Mouse (Mus musculus) kidney, postnatal 14 days (tissue): ENCODE data around the gene Clip1.
"Not testable (repeated sequence)": the region's sequence is repeated elsewhere in the genome, so short reads cannot be mapped to it uniquely, and the experiment has no call there.

Experiments
- DNase-seq: peaks from one replicate; pipeline ENCODE4 v3.0.0; 2022; ENCODE audit warnings: mixed read lengths

Gene Clip1

GRCm38 (mm10) chr5:123684221-123685144, at the start of gene Clip1:
Gene Clip1 (minus strand): TSS chr5:123684618.
- peak; percentile 81 for DNase-seq

- no peak for DNase-seq
These were observed 46.6 kb upstream of the Clip1 start for GRCm38 (mm10) chr5:123730981-123731380.

GRCm38 (mm10) chr5:123723816-123724215, 39.4 kb upstream of the Clip1 start:
- DNase-seq = not testable (repeated sequence)

GRCm38 (mm10) chr5:123720328-123721311, 36.2 kb upstream of the Clip1 start, which contains the start of gene Zcchc8:
Gene Zcchc8 (minus strand): TSS chr5:123721100.
- peak; percentile 97 for DNase-seq

GRCm38 (mm10) chr5:123714622-123715021, 30.2 kb upstream of the Clip1 start:
- DNase-seq = no peak

GRCm38 (mm10) chr5:123713782-123714181, 29.4 kb upstream of the Clip1 start:
- DNase-seq = no peak

GRCm38 (mm10) chr5:123709571-123709970, 25.2 kb upstream of the Clip1 start:
- DNase-seq = peak; percentile 21

- DNase-seq = no peak
These were observed 24.2 kb upstream of the Clip1 start for GRCm38 (mm10) chr5:123708598-123708997.

GRCm38 (mm10) chr5:123700625-123701024, 16.2 kb upstream of the Clip1 start:
- peak; percentile 79 for DNase-seq

GRCm38 (mm10) chr5:123699198-123699597, 14.8 kb upstream of the Clip1 start:
- DNase-seq = peak; percentile 76

- DNase-seq = no peak
These were observed 12.5 kb upstream of the Clip1 start for GRCm38 (mm10) chr5:123696961-123697360.

- DNase-seq = no peak
These were observed 11.8 kb upstream of the Clip1 start for GRCm38 (mm10) chr5:123696244-123696643.

GRCm38 (mm10) chr5:123694468-123694867, 10.1 kb upstream of the Clip1 start:
- peak; percentile 26 for DNase-seq

- peak; percentile 72 for DNase-seq
These were observed 819 bp downstream of the Clip1 start for GRCm38 (mm10) chr5:123683377-123684220.

GRCm38 (mm10) chr5:123683043-123683376, 1.4 kb downstream of the Clip1 start:
- DNase-seq = peak; percentile 37

GRCm38 (mm10) chr5:123682372-123682771, 2.0 kb downstream of the Clip1 start:
- no peak for DNase-seq

GRCm38 (mm10) chr5:123679546-123680263, 4.7 kb downstream of the Clip1 start:
- DNase-seq = no peak

GRCm38 (mm10) chr5:123679106-123679505, 5.3 kb downstream of the Clip1 start:
- DNase-seq = no peak

GRCm38 (mm10) chr5:123675717-123676116, 8.7 kb downstream of the Clip1 start:
- DNase-seq = no peak

GRCm38 (mm10) chr5:123675221-123675620, 9.2 kb downstream of the Clip1 start:
- DNase-seq = no peak

GRCm38 (mm10) chr5:123671473-123671820, 13.0 kb downstream of the Clip1 start:
- no peak for DNase-seq
